Mouse (Mus musculus) hematopoietic stem cell, adult 5-6 weeks (primary cell): ENCODE measurements at regions not wholly inside any gene's neighbourhood (a gene's known extent, or its start where the extent isn't known, plus 50 kb on each side); places are given as distances from the start of the nearest gene placed in this dataset.

ENCODE experiments used
- ATAC-seq, 2 experiments: fragments of 125-278 bp in 1 of 2; replicated peaks in 1 of 2; 2 replicates each; pipeline ENCODE4 v1.8.0; 2016 to 2017; ENCODE audit warnings: inconsistent platforms in 2 of 2, mild to moderate bottlenecking in 2 of 2, moderate number of reproducible peaks in 2 of 2, low read depth in 1 of 2, moderate TSS enrichment in 1 of 2; ENCODE audit not compliant: low FRiP score in 2 of 2, poor library complexity in 2 of 2, severe bottlenecking in 2 of 2, insufficient read depth in 1 of 2, low TSS enrichment in 1 of 2

DNA sequence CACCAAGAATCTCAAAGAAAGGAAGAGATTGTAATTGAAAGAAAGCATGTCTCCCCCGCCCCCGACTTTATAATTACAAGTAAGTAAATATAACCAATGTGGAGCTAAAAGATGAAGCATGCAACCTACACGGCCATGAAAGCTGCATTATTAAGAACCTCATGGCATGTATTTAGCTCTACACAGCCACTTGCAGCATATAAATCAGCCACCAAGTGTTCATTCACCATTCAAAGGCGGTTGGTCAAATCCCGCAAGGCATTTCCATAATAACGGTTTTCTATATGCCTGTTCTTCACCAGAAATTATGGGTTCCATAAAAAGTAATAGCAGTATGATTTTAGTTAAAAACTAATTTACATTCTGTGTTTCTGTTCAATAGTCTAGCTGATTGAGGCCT, 221.4 kb upstream of the Lmcd1 start:
- ATAC-seq = no peak

DNA sequence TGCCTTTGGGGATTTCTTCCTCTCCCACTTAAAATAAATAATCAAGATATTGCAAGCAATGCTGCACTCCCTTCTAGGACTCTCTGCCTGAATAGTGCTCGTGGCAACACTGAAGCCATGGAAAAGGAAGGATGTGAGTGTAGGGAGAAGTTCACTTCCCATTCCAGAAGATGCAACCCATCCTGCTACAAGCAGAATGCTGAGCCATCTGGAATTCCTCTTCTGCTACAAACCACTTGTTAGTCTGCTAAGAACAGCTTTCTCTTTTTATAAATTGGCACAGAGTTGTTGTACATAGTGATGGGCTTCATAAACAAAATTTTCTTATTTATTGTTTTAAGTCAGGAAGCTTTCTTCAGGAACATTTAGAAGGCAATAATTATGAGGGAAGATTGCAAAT, 215.7 kb upstream of the Lmcd1 start:
- no peak for ATAC-seq

- no peak for ATAC-seq
Observed at GRCm38 (mm10) chr6:112062956-112063355, 210.6 kb upstream of the Lmcd1 start.

GRCm38 (mm10) chr6:112090597-112090996, 183.0 kb upstream of the Lmcd1 start:
- ATAC-seq = no peak

DNA sequence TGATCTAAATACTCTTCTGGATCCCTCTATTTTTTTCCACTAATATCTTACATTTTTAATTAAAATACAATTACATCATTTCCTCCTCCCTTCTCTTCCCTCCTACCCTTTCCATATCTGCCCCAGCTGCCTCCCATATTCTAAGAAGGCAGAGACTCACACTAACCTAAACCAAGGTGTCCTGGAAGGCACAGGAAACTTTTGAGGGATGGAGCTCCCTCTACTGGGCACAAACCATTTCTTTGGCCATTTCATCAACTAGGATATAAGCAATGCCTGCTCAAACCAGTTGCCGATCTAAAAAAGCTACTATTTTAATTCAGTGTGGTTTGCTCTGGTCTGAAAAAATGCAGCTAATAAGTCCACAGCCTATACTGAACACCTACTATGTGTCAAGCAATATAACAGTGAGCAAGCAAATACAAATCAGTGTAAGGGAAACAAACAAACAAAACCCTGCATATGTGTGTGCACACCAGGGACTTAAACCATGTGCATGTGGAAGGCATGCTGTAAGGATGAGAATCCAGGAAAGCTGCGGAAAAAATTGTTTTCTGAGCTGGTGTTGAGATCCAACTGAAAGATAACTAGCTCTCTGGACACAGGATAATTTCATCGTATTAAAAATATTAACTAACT, 182.3 kb upstream of the Lmcd1 start:
- ATAC-seq = no peak

GRCm38 (mm10) chr6:112093300-112093699, 180.3 kb upstream of the Lmcd1 start:
- ATAC-seq = no peak

DNA sequence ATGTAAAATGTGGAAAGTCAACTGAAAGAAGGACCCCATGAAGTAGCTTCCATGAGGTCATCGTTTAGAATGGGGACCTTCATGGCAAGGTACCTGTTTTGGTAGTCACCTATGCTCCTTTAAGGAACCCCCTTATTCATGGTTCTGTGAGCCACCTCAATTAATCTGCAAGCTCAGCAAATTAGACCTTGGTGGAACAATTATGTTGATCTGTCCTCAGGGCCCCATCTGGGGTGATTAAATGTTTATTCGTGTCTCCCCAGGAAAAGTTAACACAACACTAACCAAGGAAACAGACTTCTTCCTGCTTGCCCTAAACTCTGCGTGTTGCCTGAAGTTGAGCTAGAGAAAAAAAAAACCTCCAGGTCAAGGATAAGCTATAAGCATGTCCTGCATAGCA, 175.9 kb upstream of the Lmcd1 start:
- no peak for ATAC-seq

- no peak for ATAC-seq
Observed at GRCm38 (mm10) chr6:112108651-112109050, 164.9 kb upstream of the Lmcd1 start.

DNA sequence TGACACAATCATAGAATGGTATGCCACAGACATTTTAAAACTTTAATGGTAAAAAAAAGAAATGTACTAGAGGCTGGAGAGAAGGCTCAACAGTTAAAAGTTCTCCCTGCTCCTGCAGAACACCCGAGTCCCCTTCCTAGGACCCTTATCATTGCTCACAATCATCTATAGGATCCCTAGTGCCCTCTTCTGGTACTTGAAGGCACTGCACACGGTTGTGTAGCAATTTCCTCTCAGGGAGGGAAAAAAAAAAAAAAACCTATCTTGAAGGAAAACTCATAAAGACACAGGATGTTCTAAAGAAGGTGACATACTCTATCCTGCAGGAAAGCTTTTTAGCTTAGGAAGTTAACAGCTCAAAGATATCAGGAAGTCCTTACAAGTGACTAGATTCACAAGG, 154.4 kb upstream of the Lmcd1 start:
- ATAC-seq = no peak

DNA sequence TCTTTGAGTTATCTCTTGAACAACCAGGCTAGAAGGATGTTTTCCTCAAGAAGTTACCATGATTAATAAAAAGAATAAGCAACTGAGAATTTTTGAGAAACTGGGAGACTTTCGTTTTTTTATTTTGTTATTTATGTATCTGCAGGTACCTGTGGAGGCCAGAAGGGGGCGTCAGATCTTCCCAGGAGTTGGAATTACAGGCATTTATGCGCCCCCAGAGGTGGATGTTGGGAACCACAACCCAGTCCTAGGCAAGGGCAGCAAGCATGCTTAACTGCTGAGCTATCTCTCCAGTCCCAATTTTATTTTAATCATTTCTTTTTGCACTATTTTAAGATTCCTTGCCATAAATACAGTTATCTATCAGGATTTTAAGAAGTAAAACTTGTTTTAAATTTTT, 140.0 kb upstream of the Lmcd1 start:
- peak; percentile 56 to 62; a peak in 3 of 4 replicates for ATAC-seq

DNA sequence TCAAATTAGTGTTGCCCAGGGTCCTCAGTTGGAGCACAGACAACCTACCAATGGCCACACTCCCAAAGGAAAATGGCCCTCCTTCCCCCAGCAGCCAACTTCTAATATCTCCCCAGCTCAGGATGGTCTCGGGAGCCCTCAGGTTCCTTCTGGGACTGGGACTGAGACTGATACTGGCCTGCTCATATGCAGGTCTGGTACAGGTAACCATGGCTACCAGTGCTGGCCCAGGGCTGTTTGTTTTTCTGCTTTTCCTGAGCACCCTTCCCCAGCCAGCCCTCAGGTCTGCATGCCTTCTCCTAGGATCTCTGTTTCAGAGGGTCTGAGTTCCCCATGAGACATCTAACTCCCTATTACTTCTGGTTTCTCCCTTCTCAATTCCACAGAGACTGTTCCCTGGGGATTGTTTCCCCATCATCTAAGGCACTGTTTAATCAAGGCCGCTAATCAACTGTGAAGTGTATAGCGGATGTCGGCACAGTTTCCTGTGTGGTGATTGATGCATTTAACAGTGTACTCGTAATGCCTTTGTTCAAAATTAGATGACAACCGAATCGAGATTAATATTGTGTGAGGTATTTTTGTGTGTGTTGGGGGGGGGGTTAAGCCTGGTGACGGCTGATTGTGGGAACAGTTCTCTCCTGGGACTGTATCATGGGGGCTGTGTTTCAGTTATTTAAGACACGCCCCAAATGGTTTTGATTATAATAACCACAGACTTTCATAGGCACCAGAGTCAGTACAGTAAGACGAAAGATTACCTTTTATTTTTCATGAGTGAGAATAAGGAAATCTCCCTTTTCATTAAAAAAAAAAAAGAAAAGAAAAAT, 120.8 kb upstream of the Lmcd1 start:
- ATAC-seq = no peak

GRCm38 (mm10) chr6:112167487-112167886, 106.1 kb upstream of the Lmcd1 start:
- no peak for ATAC-seq

DNA sequence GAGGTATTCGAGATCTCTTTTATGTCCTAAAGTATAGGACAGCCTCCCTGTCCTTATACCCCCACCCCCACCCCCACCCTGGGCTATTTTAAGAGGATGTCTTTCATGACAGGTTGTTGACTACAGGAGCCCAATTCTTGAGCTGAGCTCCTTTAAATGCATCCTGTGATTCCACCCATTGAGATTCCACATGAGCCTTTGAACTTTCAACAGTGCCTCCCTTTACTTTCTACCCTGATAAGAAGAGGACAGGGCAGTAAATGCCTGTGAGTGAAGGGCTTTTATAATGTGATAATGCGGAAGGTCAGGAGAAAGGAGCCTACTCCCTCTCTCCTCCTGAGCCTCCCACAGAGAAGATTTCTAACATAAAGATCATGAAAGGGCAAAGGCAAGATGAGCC, 97.2 kb upstream of the Lmcd1 start:
- no peak for ATAC-seq

GRCm38 (mm10) chr6:112187636-112188035, 85.9 kb upstream of the Lmcd1 start:
- ATAC-seq = no peak

DNA sequence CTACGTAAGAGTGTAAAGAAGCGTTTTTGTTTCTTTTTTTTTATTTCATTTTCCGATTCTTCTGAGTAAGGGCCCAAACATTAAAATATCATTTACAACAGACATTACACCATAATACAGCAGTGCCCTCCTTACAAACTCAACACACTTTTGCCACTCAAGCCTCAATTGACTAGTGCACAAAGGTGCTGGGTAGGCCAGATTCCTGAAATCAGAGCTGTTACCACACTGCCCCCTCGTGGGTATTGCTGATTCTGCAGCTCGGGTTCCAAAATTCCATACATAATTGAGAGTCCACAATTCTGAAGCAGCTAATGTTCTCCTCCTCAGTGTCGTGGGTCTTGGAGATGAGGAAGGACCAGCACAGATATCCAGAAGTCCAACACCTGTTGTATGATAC, 82.5 kb upstream of the Lmcd1 start:
- ATAC-seq = peak; percentile 46 to 69; a peak in 2 of 4 replicates

DNA sequence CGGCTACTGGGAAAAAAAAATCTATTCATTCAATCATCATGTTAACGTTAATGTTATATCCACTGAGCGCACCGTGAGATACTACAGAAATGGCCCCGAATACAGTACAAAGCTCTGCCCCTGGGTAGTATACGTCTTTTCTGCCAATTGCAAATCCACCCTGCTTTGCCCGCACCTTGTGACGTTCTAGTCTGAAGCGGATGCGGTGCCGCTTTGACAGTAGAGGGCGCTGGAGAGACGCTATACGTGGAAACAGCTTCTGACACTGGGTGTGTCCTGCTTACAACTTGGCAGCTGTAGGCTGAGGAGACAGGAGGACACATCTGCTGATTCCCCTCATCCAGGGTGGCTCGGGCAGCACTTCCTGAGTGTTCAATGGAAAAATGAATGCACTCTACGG, 76.1 kb upstream of the Lmcd1 start:
- peak; percentile 92 to 95 for ATAC-seq

DNA sequence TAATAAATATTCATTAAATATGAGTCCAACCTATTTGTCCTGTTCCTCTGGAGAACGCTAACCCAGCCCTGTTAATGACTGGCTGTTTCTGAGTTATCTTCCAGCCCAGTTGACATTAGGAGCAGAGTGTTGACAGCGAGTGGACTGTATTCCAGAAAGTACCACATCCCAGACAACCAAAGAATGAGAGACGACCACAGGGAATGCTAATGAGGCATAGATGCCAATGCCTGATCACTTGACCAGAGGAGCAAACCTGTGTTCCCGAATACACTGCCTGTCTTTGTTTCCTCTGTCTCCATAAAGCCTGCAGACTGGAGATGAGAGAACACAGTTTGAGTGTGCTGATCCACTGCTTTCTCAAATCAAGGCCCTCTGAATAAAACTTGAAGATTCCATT, 74.3 kb upstream of the Lmcd1 start:
- ATAC-seq = no peak

- ATAC-seq = no peak
Observed at GRCm38 (mm10) chr6:112202120-112202519, 71.4 kb upstream of the Lmcd1 start.

DNA sequence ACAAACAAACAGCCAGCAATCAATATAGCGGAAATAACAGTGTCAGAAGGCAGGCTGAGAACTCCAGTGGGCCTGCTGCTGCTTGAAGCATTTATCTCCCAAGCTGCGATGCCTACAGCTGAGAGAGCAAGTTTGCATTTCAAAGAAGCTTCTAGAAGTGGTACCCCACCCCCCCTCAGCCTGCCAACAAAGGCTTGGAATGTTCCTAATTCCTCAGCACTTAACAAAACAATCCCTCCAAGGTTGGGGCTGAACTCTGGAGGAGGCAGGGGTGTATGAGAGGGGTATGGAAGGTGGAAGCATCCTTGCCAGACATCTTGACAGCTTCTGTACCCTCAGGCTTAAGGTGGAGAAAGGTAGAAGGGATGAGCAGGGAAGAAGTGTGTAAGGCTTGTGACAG, 70.2 kb upstream of the Lmcd1 start:
- ATAC-seq = no peak
